Mouse (Mus musculus): ENCODE results near the gene Catsperg1. TPM values are rescaled to one million over a fixed set of nuclear protein-coding genes. Genes with fewer than 3 reads are reported as not detected.

Catsperg1 gene
- total RNA-seq, 2 experiments from 2014 or later: not detected

DNA sequence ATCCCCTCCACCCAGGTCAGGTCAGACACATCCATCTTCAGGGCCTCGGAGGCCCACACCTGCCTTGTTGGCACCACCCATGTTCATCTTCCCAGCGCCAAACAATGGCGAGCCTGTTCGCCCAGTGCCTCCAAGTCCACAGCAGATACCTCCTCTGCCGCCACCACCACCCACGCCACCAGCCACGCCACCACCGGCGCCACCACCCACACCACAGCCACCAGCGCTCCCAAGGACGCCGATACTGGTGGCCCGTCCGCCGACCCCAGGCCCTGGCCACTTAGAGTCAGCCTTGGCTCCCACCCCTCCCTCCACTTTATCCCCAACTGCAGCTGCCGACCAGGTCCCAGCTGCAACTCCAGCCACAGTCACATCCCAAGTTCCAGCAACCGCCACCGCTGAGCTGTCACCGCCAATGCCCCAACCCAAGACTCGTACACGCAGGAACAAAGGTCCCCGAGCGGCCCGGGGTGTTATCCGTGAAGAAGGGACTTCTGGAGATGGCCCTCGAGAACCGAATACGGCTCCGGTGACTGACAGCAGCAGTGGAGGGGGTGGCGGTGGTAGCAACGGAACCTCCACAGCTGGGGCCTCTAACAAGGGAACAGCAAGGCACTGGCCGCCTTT lies 41.3 kb downstream of the Catsperg1 start:
- no peak for ATAC-seq (replicated peaks; ENCODE audit: low FRiP score, poor library complexity, severe bottlenecking)

GRCm38 (mm10) chr7:29171562-29172097 lies 42.2 kb downstream of the Catsperg1 start:
- ATAC-seq (replicated peaks; ENCODE audit: low FRiP score, poor library complexity, severe bottlenecking): no peak

DNA sequence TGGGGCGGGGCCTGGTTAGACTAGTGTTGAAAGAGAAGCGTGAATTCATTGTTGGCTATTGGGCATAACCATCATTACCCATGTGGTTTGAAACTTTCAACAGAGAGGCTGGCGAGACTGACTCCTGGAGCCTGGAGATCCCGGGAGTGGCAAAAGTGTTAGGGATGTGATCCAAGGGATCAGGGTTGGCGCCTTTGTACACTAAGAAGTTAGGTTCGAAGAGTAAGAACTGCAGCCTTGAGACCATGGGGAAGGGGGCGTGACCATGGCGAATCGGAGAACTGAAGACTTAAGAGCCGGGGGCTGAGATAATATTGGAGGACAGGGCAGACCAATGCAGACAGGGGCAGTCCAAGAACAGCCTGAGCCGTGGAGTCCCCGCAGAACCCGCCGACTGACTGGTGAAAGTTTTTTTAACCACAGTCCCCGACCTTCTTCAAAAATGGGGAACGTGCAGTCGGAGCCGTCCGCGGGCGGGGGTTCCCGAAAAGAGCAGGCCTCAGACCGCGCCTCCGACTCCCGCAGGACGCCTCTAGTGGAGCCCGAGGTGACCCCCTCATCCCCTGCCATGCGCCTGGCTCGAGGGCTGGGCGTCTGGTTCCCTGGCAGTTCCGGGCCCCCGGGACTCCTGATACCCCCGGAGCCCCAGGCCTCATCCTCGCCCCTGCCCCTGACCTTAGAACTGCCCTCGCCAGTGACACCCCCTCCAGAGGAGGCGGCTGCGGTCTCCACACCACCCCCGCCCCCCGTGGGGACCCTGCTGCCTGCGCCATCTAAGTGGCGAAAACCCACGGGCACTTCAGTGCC lies 42.9 kb downstream of the Catsperg1 start:
- no peak for ATAC-seq (replicated peaks; ENCODE audit: low FRiP score, poor library complexity, severe bottlenecking)

DNA sequence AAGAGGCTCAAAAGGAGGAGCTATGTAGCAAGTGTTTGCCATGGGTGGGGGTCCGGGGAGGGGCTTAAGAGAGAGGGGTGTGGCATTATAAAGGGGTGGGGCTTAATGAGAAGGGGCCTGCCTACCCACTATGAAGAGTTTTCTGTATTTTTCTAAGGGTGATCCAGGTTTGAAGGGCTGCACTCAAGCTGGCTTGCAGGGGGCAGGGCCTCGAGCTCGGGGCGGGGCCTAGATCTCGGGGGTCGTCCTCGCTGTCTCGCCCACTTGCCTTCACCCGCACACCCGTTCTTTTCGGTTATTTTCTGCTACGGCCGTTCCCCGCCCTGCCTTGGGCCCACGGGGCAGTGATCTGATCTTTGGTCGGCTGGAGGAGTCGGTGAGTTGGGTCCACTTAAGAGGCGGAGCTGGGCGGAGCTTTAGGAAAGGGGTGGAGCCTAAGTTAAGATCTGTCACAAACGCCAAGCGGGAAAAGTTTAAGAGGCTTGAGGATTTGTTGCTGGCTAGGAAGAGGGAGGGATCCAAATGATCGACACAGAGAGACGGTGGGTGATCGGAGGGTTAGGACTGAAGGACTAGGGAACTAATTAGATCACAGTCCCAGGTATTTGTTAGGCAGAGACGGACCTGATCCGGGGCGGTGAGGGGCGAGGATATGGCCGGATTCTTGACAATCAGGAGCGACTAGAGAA lies 43.6 kb downstream of the Catsperg1 start, which contains the start of the genes Ggn and Spred3:
Ggn (plus strand) TSS at position 145 of the 689 bp plus-strand sequence.
Spred3 (minus strand) TSS at position 346 of the 689 bp plus-strand sequence.
- ATAC-seq (replicated peaks; ENCODE audit: low FRiP score, poor library complexity, severe bottlenecking): peak; percentile 68

GRCm38 (mm10) chr7:29169231-29170065 lies 44.4 kb downstream of the Catsperg1 start:
- ATAC-seq (replicated peaks; ENCODE audit: low FRiP score, poor library complexity, severe bottlenecking): no peak

DNA sequence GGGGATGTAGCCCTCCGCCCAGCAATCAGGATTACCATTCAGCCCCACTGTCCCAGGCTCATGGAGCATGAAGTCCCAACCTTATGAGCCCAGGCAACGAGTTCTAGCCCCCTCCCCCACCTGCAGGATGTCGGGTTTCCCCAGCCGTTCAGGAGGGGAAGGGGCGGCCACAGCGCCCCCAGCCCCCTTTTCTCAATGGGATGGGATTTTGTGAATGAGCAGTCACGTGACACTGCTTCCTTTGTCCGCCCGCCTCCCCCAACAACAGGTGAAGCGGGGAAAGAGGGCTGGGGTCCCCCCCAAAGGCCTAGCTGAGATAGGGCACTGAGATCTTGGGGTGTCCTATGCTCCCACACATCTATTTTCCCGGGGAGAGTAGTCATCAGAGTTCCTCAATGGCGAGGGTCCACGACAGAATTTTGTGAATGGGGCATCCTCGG lies 45.0 kb downstream of the Catsperg1 start:
- ATAC-seq (replicated peaks; ENCODE audit: low FRiP score, poor library complexity, severe bottlenecking): no peak

DNA sequence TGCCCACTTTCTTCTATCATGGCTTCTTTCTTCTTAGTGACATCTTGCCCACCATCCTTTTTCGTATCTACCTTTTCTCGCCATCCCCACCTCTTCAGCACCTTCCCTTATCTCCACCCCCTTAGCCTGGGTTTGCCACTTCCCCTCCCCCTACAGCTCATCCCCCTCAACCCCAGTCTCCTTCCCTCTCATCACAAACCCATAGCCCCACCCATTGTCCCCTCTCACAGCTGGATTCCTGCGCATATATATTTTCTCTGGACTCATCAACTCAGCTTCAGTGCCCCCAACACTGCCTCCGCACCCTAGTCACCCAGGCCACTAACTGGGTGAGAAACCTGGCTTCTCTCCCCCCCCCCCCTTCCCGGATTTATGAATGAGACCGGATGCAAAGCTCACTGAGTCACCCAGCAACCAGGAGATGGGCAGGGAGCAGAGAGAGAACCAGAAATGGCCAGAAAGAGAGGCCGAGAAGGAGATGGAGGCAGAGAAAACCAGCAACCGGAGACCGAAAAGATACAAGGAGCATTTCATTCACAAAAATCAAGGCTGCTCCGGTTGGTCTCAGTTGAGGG lies 45.6 kb downstream of the Catsperg1 start:
- no peak for ATAC-seq (replicated peaks; ENCODE audit: low FRiP score, poor library complexity, severe bottlenecking)

DNA sequence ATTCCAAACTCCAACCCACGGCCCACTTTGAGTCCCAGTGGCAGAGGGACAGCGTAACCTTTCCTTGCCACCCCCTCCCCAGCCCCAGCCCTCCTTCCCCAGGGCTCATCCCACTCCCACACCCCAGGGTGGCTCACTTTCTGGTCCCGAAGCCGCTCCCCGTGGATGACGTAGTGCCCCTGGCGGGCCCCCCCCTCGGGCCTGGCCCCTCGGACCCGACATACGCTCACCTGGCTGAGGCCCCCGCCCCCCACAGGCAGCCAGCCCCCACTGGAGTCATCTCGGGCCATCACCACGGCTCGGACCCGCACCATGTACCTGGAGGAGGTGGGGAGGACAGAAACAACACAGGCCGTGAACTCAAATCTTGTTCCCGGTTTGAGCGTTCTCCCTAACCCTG lies 46.2 kb downstream of the Catsperg1 start:
- ATAC-seq (replicated peaks; ENCODE audit: low FRiP score, poor library complexity, severe bottlenecking): no peak

DNA sequence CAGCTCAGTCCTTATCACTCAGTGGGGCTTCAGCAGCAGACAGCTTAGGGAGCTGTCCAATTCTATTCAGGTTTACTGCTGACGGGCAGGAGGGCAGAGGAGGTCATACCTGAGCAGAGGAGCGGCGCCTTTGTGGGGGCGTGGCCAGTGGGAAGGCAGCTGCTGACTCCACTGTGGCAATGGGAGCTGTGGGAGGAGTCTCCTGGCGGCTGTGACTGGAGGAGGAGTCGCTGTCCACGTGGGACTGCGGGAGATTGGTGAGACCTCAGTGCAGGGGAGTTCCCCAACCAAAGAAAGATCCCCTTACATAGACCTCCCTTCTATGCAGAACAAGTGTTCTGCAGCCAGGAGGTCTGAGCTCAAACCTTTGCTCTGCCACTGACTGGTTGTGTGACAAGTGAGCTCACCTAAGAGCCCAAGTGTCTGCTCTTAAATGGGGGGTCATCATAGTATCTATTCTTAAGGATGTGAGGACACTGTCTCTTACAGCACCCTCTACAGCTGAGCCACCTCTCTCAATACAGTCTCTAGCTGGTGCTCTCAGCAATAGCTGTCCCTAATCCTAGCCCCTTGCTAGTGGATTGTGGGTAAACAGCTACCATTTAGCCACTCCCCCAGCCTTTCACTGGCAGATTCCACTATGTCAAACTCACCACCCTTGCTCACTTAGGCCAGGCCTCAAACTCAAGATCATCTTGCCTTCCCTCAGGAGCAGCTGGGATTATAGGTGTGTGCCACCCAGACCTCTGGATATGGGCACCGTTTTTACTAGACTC lies 50.9 kb downstream of the Catsperg1 start:
- ATAC-seq (replicated peaks; ENCODE audit: low FRiP score, poor library complexity, severe bottlenecking): peak; percentile 59; the same call in 1 of the 2 replicates

DNA sequence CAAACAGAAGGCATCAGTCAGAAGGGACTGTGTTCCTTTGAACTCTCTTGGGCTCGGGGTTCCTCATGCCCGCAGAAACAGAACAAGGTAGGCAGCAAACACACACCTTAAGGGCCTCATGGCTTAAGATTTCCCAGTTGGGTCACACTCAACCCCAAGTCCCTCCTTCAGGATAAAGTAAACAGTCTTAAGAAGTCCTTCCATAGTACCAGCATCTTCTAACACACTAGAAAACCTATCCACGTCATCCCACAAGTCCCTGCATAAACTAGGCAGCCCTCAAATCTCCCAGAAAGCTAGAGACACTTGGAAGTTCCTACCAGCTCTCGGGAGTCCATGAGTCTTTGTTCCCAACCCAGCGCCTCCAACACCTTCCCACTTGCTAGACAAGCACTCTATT lies 51.5 kb downstream of the Catsperg1 start:
- no peak for ATAC-seq (replicated peaks; ENCODE audit: low FRiP score, poor library complexity, severe bottlenecking)

DNA sequence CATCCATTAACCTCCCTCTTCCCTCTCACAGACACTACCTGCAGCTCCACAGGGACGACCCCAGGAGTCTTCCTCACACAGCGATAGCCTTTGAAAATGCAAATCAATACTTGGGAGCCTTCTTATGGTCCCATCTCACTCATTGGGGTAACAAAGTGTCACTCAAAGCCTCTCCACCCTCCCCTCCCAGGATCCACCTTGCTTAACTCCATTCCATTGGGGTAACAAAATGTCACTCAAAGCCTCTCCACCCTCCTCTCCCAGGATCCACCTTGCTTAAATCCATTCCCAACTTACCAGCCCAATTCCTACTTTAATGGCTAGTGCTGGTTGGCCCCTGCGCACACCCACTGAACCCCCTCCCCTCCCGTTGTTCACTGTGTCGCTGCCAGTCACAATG lies 55.6 kb downstream of the Catsperg1 start:
- no peak for ATAC-seq (replicated peaks; ENCODE audit: low FRiP score, poor library complexity, severe bottlenecking)

DNA sequence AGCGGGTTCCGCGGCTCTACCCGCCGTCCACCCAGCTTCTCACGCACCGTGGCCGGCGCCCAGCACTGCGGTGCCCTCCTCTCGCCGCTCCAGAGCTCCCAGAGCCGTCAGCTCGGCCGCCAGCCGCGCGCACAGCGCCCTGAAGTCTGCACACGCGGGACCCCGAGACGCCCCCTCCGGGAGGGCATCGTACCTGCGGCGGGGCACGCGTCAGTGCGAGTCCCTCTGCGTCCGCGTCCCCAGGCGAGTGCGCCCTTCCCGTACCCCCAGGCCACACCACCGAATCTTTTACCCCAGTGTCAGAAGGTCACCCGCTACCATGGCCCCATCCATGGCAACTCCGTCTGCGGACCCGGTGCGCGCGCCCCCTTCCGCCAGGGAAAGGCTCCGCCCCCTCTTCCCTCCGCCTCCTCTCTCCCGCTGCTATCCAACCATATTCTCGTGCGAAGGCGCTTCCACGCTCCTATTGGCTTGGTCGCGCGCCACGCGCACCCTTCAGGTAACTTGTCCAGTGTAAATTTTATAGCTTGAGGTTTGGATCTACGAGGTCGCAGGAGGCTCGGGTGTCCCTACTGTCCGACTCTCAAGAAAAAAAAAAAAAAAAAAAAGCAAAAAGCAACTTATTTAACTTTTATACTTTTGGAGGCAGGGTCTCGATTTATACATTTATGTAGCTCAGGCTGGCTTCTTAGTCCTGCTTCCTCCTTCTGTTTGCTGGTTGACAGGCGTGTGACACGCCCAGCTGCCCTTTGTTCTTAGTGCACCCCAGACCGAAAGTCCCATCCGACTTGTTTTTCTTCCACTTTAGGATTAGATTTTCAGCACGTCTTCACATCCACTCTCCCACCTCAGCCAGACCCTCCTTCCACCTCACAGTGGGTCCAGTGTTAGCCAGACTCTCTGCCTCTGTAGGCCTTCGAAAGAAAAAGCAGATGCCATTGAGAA lies 57.7 kb downstream of the Catsperg1 start, which contains the start of gene Fam98c:
Fam98c (minus strand) TSS at position 397 of the 945 bp plus-strand sequence.
- ATAC-seq (replicated peaks; ENCODE audit: low FRiP score, poor library complexity, severe bottlenecking): peak; percentile 77

GRCm38 (mm10) chr7:29155196-29155837 lies 58.5 kb downstream of the Catsperg1 start:
- ATAC-seq (replicated peaks; ENCODE audit: low FRiP score, poor library complexity, severe bottlenecking): peak; percentile 90

- ATAC-seq (replicated peaks; ENCODE audit: low FRiP score, poor library complexity, severe bottlenecking): no peak
These were observed 59.7 kb downstream of the Catsperg1 start for GRCm38 (mm10) chr7:29154018-29154720.

DNA sequence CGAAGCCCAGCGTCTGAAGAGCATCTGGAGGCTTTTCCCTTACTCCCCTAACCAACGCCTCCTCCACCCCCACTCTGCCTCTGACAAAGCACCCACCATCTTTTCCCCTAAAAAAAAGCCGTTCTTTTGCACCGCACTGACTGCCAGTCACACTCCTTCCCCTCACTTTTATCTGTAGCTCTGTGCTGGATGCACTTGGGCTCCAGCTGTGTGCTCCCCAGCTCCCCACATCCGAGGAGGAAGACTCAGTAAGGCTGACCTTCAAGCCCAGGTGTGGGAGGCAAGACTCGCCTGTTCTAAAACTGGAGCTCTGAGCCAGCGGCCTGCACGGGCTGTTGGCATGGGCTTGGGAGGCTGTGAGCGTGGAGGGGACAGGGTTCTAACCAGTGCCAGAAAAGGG lies 62.3 kb downstream of the Catsperg1 start:
- ATAC-seq (replicated peaks; ENCODE audit: low FRiP score, poor library complexity, severe bottlenecking): no peak

GRCm38 (mm10) chr7:29148771-29149170 lies 65.1 kb downstream of the Catsperg1 start:
- ATAC-seq (replicated peaks; ENCODE audit: low FRiP score, poor library complexity, severe bottlenecking): no peak

Measured in erythroblast, adult 5-6 weeks (primary cell).